Mouse (Mus musculus) 3134 (cell line): ENCODE measurements around the gene Ifit2.
"Not testable (repeated sequence)": the region's sequence is repeated elsewhere in the genome, so short reads cannot be mapped to it uniquely, and the experiment has no call there.

Experiments used
- DNase-seq: peaks from one replicate; pipeline ENCODE4 v3.0.0-alpha.2; 2011; ENCODE audit warnings: low spot score; ENCODE audit not compliant: insufficient read length; ENCODE audit errors: extremely low read depth

Gene Ifit2

DNA sequence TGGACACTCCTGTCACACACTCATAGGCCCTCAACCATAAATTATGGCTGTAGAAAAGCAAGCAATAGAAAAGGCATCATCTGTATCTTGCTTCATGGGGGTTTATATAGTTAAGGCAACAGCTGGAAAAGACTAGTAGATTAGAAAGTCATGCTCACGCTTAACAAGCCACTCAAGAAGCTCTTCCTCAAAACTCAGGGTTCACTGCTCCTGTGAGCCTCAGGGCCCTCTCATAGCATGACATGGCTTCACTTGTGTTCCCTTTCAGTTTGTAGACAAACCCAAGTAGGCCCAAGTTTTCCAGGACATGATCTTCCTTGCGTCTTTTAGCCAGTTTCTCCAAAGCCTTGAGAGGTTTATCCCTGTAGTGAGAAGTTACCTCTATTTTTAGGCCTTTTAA, 43.0 kb downstream of the Ifit2 start:
- no peak for DNase-seq

DNA sequence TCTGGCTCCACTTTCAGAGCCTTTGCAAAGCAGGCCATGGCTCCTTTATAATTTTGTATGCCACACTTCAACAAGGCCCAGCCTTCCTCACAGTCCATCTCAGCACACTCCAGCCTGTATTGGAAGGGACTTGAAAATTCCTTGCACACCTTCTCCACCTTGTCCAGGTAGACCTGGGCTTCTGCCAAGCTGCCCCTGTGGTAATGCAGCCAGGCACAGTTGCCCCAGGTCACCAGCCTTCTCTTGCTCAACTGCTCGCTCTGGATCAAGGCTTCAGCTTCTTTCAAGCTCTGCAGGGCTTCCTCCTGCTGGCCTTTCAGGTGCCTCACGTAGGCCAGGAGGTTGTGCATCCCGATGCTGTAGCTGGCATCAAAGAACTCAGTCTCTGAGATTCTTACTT, 44.0 kb downstream of the Ifit2 start:
- not testable (repeated sequence) for DNase-seq

GRCm38 (mm10) chr19:34596811-34597210, 46.3 kb downstream of the Ifit2 start:
- DNase-seq: no peak

DNA sequence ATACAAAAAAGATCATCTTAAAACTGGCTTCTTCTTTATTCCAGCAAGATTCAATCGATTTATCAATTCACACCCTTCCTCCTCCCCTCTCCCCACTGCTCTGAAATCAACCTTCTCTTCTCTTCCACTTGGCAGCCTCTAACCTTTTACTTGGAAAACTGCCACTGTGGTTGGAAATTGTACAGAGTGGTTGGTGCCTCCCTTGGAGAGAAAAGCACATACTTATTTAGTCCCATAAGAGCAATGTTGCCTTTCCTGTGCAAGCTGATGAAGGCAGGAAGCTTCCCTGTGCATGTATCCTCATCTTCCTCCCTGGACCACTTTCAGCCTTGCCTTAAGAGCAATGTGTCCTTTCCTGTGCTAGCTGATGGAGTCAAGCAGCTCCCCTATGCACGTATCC, 47.8 kb downstream of the Ifit2 start:
- DNase-seq: peak; percentile 26

DNA sequence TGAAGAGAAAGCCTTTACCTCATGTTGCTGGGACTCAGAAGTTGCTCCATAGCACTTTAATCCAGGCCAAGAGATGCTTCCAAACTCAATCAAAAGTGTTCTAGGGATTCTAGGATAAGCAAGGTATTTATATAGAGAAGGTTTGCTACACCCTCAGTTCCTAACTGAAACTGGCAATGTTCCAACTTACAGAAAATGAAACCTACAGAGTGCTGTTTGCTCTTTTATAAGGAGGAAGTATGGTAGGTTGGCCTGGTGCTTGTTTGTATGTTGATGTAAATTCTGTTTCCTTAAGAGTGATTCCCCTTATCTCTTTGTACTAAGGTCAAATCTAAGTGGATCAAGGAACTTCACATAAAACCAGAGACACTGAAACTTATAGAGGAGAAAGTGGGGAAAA, 48.8 kb downstream of the Ifit2 start:
- not testable (repeated sequence) for DNase-seq

DNA sequence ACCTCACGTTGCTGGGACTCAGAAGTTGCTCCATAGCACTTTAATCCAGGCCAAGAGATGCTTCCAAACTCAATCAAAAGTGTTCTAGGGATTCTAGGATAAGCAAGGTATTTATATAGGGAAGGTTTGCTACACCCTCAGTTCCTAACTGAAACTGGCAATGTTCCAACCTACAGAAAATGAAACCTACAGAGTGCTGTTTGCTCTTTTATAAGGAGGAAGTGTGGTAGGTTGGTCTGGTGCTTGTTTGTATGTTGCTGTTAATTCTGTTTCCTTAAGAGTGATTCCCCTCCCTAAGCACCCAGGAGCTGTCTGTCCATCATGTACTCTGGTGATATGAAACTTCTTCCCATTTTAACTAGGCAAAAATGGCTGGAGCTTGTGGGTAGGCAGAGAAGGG, 51.4 kb downstream of the Ifit2 start, which contains the start of gene Ifit1bl1:
TSS of gene Ifit1bl1 (minus strand) at position 69 of the 400 bp plus-strand sequence.
- not testable (repeated sequence) for DNase-seq

GRCm38 (mm10) chr19:34605472-34605871, 55.0 kb downstream of the Ifit2 start:
- no peak for DNase-seq

DNA sequence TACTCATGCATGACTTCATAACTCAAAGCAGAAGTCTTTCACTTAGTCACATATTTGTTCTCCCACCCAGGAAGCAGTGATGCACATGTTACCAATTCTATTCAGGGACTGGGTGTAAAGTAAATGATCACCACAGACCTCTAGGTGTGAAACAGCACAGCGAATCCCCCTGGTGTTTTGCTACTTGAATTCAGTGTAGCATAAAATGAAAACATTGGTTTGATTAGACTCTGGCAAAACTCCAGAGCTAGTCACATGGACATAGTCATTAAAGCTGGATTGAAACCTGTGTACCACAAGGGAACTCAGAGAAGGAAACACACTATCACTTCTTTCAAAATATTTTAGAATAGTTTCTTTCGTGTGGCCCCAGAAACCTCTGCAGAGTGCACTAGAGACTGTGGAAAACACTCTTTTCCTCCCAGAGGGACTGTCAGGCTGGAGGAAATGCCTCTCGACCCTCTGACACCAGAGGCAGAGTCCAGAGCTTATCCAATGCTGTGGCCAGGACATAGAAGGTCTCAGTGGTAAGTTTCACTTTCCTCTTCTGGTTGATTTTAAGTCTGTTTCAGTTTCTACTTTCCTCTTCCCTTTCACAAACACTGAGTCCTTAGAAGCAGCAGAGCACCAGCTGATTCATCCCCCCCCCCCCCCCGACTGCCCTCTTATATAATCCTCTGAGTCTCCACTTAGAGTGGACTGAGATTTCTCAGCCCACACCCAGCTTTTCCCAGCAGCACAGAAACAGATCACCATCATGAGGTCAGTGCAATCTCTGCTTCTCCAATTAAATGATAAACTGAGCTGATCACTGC, 57.0 kb downstream of the Ifit2 start, which contains the start of gene Ifit3b:
TSS of gene Ifit3b (plus strand) at position 734 of the 815 bp plus-strand sequence.
- peak; percentile 28 for DNase-seq

DNA sequence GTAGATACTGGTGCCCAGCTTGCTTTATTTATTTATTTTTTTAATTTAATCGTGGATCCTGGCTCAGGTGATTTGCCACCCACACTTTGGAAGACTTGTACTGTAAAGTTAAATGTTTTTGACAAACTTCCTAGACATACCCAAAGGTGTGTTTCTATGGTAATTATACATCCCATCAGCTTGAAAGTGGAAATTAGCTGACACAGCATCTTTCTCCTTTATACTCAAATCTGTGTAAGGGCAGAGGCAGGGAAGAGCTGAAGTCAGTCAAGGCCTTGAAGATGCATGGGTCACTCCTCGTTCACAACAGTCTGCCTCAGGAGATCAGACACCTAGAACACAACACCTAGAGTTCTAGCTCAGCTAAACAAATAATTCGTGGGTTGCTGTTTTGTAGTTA, 59.6 kb downstream of the Ifit2 start:
- not testable (repeated sequence) for DNase-seq

DNA sequence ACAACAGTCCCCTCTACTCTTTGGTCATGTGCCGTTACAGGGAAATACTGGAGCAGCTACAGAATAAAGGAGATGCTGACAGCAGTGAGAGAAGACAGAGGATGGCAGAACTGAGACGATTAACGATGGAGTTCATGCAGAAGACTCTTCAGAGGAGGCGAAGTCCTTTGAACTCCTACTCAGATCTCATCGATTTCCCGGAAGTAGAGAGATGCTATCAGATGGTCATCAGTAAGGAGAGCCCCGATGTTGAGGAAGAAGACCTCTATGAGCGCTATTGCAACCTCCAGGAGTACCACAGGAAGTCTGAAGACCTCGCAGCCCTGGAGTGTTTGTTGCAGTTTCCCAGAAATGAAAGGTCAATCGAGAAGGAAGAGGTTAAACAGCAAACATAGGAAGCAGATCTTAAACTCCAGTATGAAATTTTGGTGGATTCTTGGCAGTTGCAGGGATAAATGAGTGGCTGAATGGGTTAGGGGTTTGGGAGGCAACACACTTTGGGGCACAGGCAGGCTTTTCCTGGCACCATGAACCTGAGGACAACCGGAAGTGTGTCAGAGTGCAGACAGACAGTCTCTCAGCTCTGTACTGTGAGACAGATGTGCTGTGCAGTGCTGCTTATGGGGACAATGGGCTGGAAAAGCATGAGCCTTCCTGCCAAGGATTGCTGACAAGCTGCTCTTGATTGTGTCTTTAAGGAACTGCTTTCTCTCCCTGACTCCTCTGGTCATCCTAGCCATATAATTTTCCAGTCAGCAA, 61.9 kb downstream of the Ifit2 start:
- DNase-seq: not testable (repeated sequence)

- DNase-seq: no peak
Observed at GRCm38 (mm10) chr19:34620871-34621270, 70.4 kb downstream of the Ifit2 start.

DNA sequence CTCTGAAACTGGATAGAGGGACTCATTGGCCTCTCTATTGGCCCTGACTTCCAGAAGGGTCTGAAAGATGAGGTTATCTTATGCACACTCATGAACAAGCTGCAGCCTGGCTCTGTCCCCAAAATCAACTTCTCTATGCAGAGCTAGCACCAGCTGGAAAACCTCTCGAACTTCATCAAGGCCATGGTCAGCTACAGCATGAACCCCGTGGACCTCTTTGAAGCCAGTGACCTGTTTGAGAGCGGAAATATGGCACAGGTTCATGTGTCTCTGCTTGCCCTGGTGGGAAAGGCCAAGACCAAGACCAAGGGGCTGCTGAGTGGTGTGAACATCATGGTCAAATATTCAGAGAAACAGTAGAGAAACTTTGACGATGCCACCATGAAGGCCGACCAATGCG, 73.3 kb downstream of the Ifit2 start:
- DNase-seq: no peak

- DNase-seq: no peak
Observed at GRCm38 (mm10) chr19:34624663-34625062, 74.2 kb downstream of the Ifit2 start.
